Mouse (Mus musculus) heart, adult 8-10 months (tissue): ENCODE data around the gene Pik3r6. TPM values are rescaled to one million over a fixed set of nuclear protein-coding genes. Genes with fewer than 3 reads are reported as not detected.

Experiments
- DNase-seq: peaks from one replicate; pipeline ENCODE4 v3.0.0; 2022; ENCODE audit warnings: low spot score
- total RNA-seq, 4 experiments: library from RNA; stranded (reverse); gene quantifications; 2 replicates each; pipeline ENCODE4 v1.2.4; 2022

Pik3r6 gene
- 1 to 10 TPM; 2.4 to 6.9 (median 3.8) TPM for total RNA-seq

- DNase-seq = peak; percentile 73
Measured at GRCm38 (mm10) chr11:68502902-68503629, at the start of gene Pik3r6. Pik3r6 (plus strand) TSS chr11:68503019.

GRCm38 (mm10) chr11:68453301-68453700 lies 49.5 kb upstream of the Pik3r6 start:
- DNase-seq = no peak

GRCm38 (mm10) chr11:68458086-68458485 lies 44.7 kb upstream of the Pik3r6 start:
- no peak for DNase-seq

- DNase-seq = no peak
Measured at GRCm38 (mm10) chr11:68459021-68459420, 43.8 kb upstream of the Pik3r6 start.

DNA sequence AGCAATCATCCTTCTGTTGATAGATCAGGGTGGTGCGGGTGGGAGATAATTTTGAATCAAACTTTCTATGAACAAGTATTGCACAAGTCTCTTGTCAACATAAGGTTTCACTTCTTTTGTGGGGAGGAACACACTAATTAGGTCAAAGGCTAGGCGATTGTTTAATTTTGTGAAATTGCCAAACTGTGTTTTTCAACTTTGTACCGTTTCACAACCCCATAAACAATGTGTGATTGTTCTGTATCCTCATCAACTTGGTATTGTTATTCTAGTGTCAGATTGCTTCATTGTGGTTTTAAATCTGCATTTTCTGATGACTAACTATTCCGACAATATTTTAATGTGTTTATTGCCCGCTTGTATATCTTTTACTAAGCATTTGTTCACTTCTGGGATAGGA lies 43.3 kb upstream of the Pik3r6 start:
- no peak for DNase-seq

DNA sequence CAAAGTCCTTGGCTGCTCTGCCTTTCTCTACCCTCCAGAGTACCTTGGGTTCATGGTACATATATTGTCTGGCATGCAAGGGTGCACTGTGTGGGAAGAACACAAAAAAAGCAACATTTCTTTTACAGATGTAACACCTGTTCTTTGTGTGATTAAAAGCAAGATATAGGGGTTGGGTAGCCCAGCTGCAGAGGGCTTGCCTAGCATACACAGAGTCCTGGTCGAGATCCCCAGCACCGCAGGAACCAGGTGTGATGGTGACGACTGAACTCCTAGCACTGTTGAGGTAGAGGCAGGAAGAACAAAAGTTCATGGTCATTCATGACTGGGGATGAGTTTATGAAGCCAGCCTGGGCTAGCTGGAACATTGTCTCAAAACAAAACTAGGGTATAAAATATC lies 40.1 kb upstream of the Pik3r6 start:
- DNase-seq = no peak

- no peak for DNase-seq
Measured at GRCm38 (mm10) chr11:68464260-68464659, 38.6 kb upstream of the Pik3r6 start.

DNA sequence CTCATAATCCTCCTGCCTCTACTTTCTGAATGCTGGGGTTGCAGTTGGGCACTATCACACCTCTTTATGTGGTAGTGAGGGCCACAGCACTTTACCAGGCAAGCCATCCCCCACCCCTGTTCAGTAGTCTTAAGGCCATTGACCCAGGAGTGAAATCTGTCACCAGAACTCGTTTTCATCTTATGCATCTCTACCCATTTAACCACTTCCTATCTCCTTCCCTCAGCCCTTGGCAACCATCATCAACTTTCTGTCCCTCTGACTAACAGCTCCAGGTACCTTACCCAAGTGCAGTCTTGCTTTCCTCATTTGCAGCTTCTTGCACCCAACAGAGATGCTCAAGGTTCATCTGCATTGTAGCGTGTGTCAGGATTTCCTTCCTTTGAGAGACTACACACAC lies 37.7 kb upstream of the Pik3r6 start:
- DNase-seq = no peak

DNA sequence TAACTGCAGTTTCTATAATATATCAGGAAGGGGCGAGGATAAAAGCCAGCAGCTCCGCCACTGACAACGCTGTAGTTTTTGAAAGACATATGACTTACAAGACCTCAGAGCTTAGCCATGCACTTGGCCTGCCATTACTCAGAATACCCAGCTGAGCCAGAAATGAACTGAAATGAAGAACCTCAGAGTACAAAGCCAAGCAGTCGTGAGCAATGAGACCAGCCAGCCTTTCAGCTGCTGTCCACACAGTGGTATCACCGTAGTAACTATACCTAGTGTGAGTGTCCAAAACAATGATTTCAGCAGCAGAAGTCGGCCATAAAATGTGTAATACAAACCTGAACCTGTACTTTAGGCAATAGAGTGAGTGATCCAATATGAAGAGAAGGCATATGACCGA lies 35.4 kb upstream of the Pik3r6 start:
- DNase-seq = no peak

DNA sequence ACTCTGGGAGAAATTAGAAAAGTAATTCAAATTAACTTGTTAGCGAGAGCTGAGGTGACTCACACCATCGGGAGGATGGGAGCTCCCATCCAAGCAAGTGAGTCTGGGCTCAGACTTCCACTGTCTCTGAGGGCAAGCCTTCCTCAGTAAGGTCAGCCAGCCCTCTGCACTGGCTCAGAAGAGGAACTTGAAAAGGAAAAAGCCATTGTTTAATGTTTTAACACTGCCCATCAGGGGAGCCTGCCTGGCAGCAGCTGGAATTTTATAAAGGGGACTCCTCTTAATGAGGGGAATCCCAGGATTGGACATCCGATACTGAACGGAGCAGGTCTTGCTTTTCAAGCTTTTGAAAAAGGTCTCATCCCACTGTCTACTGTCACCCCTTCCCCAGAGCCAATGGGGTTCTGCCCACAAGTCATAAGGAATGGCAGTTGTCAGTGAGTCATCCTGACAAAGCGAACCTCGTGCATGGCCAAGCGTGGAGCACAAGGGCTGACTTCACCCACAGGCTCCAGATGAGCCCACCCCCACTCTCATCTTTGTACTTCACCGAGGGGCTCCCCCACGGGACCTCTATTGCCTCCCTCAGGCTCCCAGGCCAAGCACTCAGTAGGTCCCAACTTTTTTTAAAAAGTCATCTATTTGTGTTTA lies 34.7 kb upstream of the Pik3r6 start:
- DNase-seq = peak; percentile 23

GRCm38 (mm10) chr11:68468886-68469285 lies 33.9 kb upstream of the Pik3r6 start:
- no peak for DNase-seq

- no peak for DNase-seq
Measured at GRCm38 (mm10) chr11:68472162-68472849, 30.5 kb upstream of the Pik3r6 start.

DNA sequence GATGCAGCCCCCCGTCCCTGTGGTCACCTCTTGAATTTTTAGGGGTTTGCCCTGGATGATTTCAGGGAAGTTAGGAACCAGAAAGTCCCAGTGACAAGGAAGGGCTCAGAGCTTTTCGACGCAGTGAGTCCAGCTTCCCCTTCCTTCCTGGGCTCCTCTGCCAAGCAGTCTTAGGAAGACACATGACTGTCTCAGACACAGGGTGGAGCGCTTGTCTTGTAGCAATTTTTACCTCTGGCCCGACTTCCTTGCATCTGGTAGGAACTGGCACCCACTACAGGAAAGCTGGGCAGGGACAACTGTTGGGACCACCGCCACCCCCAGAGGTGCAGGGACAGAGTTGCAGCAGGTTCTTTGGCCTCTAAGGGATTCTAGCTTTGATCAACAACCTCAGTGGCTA lies 28.2 kb upstream of the Pik3r6 start:
- DNase-seq = peak; percentile 30

DNA sequence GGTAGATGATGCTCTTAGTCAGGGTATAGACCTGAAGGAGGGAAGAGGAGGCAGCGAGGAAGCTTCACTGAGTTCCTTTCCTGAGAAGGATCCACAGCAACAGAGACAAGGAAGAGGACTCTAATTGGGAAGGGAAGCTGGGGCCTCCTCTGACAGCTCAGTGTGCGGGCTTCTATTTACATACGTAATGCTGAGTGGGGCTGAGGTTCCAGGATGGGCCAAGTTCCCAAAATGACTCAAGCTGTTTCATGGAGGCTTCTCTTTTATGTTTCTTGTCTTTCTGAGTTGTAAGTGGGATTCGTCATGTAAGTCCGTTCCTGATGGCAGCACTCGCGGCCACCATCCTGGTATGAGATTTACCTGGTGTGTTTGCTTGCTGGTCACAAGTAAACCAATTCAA lies 27.1 kb upstream of the Pik3r6 start:
- no peak for DNase-seq

DNA sequence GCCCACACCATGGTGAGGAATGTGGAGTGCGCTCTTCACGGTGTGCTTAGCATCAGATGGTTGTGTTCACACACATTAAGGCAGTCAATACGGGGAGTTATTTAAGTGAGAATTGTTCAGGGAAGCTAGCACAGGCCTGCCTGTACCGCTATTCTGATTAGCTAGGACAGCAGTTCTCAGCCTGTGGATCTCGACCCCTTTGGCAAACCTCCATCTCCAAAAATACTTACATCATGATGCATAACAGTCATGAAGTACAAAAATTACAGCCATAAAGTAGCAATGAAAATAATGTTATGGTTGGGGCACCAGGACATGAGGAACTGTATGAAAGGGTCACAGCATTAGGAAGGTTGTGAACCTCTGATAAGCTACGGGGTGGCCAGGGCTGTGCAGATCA lies 25.2 kb upstream of the Pik3r6 start:
- no peak for DNase-seq

- DNase-seq = no peak
Measured at GRCm38 (mm10) chr11:68478574-68478981, 24.2 kb upstream of the Pik3r6 start.

- DNase-seq = no peak
Measured at GRCm38 (mm10) chr11:68480660-68481059, 22.2 kb upstream of the Pik3r6 start.

GRCm38 (mm10) chr11:68482001-68482400 lies 20.8 kb upstream of the Pik3r6 start:
- DNase-seq = no peak

- no peak for DNase-seq
Measured at GRCm38 (mm10) chr11:68483213-68483612, 19.6 kb upstream of the Pik3r6 start.

DNA sequence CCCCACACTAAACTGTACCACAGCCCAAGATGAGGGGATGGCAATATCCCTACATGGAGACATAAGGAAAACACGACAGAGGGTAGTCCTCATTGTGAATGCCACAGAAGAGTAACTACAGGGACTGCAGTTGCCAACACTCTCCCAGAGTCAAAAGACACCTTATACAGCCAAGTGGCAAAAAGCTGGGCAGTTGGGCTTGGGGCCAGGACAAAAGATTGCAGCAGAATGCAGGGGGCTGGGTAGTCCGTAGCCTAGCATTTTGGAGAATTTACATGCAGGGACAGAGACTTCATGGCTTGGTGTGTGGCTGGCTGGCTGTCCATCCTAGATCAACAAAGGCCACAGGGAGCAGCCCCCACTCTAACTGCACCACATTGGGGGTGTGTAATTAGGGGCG lies 18.4 kb upstream of the Pik3r6 start:
- DNase-seq = no peak

- peak; percentile 70 for DNase-seq
Measured at GRCm38 (mm10) chr11:68485206-68485942, 17.4 kb upstream of the Pik3r6 start.

- DNase-seq = no peak
Measured at GRCm38 (mm10) chr11:68486093-68486492, 16.7 kb upstream of the Pik3r6 start.
